In genomic region chr10:117494171-117494701, GRCm38 (mm10) we compare ENCODE assay signal across 8 mouse cellular contexts.
DNase-seq lines count a peak whose midpoint lies in the region; ATAC-seq and TF ChIP-seq lines count a peak whose summit lies in the region.

No protein-coding gene starts in this region.

- TF ChIP-seq POLR2A in bone marrow, adult 2 months (IDR thresholded peaks at IDR 0.05; ENCODE audit: borderline replicate concordance, control insufficient read depth, low read depth, low read length) = no peak

- peak; percentile 20 for DNase-seq in adrenal gland, postnatal 14 days
- no peak for DNase-seq in adrenal gland, postnatal 4 days (ENCODE audit: low spot score in 2 of 2)
- DNase-seq in right cerebral cortex, postnatal 14 days = no peak
- no peak for DNase-seq in left cerebral cortex, adult 8-10 months (ENCODE audit: low spot score in 2 of 2)

- no peak overlapping the region for H3K27ac ChIP-seq in bone marrow, adult 2 months (ENCODE audit: control insufficient read depth, insufficient read depth, low read depth, low read length, poor library complexity)
- no peak overlapping the region for H3K27ac ChIP-seq in heart, embryonic 16.5 days (ENCODE audit: low read length)
- H3K27ac ChIP-seq in limb, embryonic 12.5 days = peak overlapping the region; percentile 35; the same call in 1 of the 2 replicates
- H3K27ac ChIP-seq in midbrain, embryonic 15.5 days = 0 out of 2 replicates have a peak overlapping the region, but pooled peaks have one; percentile 5

- 27% methylated on average over 18 of the region's 18 CpGs for WGBS in bone marrow, adult 2 months
- WGBS in heart, embryonic 16.5 days = 10% methylated on average over 18 of the region's 18 CpGs
- WGBS in limb, embryonic 12.5 days = 29% methylated on average over 18 of the region's 18 CpGs
- WGBS in midbrain, embryonic 15.5 days = 37% methylated on average over 18 of the region's 18 CpGs

- peak overlapping the region; percentile 84 for H3K4me2 ChIP-seq in heart, embryonic 16.5 days (ENCODE audit: low read depth, low read length)
- peak overlapping the region; percentile 48 for H3K4me2 ChIP-seq in limb, embryonic 12.5 days
- peak overlapping the region; percentile 40 for H3K4me2 ChIP-seq in midbrain, embryonic 15.5 days

- no peaks in the 10 kb centered on the region; the same call in 1 of the 2 replicates for H3K4me1 ChIP-seq in bone marrow, adult 2 months (ENCODE audit: control insufficient read depth, insufficient read depth, low read length)
- no peaks in the 10 kb centered on the region for H3K4me1 ChIP-seq in heart, embryonic 16.5 days (ENCODE audit: control insufficient read depth, insufficient read depth, low read length)
- 0 out of 2 replicates have a peak, but pooled peaks cover 4% of the 10 kb centered on the region for H3K4me1 ChIP-seq in limb, embryonic 12.5 days (replicated peaks)
- no peaks in the 10 kb centered on the region for H3K4me1 ChIP-seq in midbrain, embryonic 15.5 days

- no peaks in the 10 kb centered on the region for H3K36me3 ChIP-seq in heart, embryonic 16.5 days (ENCODE audit: control insufficient read depth, insufficient read depth)
- no peaks in the 10 kb centered on the region for H3K36me3 ChIP-seq in limb, embryonic 12.5 days
- no peaks in the 10 kb centered on the region for H3K36me3 ChIP-seq in midbrain, embryonic 15.5 days (replicated peaks)

- peak overlapping the region; percentile 12 for H3K4me3 ChIP-seq in bone marrow, adult 2 months (replicated peaks; ENCODE audit: control insufficient read depth, low read depth, low read length)
- peak overlapping the region; percentile 57 for H3K4me3 ChIP-seq in heart, embryonic 16.5 days (ENCODE audit: low read length)
- peak overlapping the region; percentile 30 for H3K4me3 ChIP-seq in limb, embryonic 12.5 days (replicated peaks)
- H3K4me3 ChIP-seq in midbrain, embryonic 15.5 days = peak overlapping the region; percentile 25

- no peaks in the 10 kb centered on the region for H3K27me3 ChIP-seq in heart, embryonic 16.5 days (ENCODE audit: control insufficient read depth, insufficient read depth, low read length)
- H3K27me3 ChIP-seq in limb, embryonic 12.5 days = no peaks in the 10 kb centered on the region
- H3K27me3 ChIP-seq in midbrain, embryonic 15.5 days (replicated peaks) = no peaks in the 10 kb centered on the region

- H3K9ac ChIP-seq in heart, embryonic 16.5 days (ENCODE audit: low read length) = peak overlapping the region; percentile 55
- no peak overlapping the region; the same call in 1 of the 2 replicates for H3K9ac ChIP-seq in limb, embryonic 12.5 days (replicated peaks)
- H3K9ac ChIP-seq in midbrain, embryonic 15.5 days = peak overlapping the region; percentile 14; the same call in 1 of the 2 replicates

- no peaks in the 10 kb centered on the region; the same call in 1 of the 2 replicates for H3K9me3 ChIP-seq in heart, embryonic 16.5 days (replicated peaks; ENCODE audit: control insufficient read depth, low read length)
- H3K9me3 ChIP-seq in limb, embryonic 12.5 days = no peaks in the 10 kb centered on the region
- H3K9me3 ChIP-seq in midbrain, embryonic 15.5 days = no peaks in the 10 kb centered on the region

- ATAC-seq in heart, embryonic 16.5 days (replicated peaks; ENCODE audit: extremely low read depth, insufficient read depth, low FRiP score) = no peak
- no peak; the same call in 1 of the 2 replicates for ATAC-seq in limb, embryonic 12.5 days (ENCODE audit: insufficient number of reproducible peaks, insufficient read depth, low FRiP score, low TSS enrichment, low read depth)
- ATAC-seq in midbrain, embryonic 15.5 days (replicated peaks) = no peak

- no peak for TF ChIP-seq CTCF in bone marrow, adult 2 months (IDR thresholded peaks at IDR 0.05; ENCODE audit: control insufficient read depth, insufficient read depth, low read length)

Comparison
In these comparisons a context has a peak if more than half of its experiments do, and no peak if none do; other contexts are left out.
1. H3K27ac ChIP-seq: peak in limb, embryonic 12.5 days (single experiment) and midbrain, embryonic 15.5 days (single experiment); none in bone marrow, adult 2 months (single experiment) and heart, embryonic 16.5 days (single experiment).
2. Peak in every context shown above with its lines, with median percentiles within 50 percentile points of each other: H3K4me3 ChIP-seq and H3K4me2 ChIP-seq.